Comparison of ENCODE assay signal across 8 mouse cellular contexts in the genomic region with DNA sequence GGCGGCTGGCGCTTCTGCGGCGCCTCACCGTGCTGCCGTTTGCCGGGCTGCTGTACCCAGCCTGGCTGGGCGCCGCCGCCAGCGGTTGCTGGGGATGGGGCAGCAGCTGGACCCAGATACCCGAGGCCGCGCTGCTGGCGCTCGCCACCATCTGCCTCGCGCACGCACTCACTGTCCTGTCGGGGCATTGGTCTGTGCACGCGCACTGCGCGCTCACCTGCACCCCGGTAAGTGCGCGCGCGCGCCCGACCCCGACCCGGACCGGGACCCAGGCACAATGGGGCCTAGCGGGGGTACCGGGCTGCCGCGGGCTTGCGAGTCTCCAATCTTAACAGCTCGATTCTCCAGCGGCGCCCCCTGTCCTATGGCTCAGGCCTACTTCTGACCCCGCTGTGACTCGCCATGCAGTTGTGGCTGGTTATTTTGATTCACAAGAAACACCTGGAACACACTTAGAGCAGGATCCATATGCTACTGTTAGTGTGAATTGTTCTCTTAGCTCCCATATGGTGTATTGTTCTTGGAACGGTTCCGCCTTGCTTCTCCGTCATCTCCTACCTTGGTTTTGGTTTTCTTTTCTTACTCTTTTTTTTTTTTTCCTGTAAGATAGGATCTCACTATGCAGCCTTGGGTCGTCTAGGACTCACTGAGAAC. TPM values are rescaled to one million over a fixed set of nuclear protein-coding genes. Genes with fewer than 3 reads are reported as not detected.
DNase-seq lines count a peak whose midpoint lies in the region; ATAC-seq and TF ChIP-seq lines count a peak whose summit lies in the region.

No protein-coding gene starts in this region.

- no peaks in the 10 kb centered on the region for H3K9me3 ChIP-seq in forebrain, embryonic 16.5 days (ENCODE audit: control insufficient read depth, low read length)
- H3K9me3 ChIP-seq in stomach, postnatal 0 days (ENCODE audit: control insufficient read depth, low read length), result no peaks in the 10 kb centered on the region

- peaks cover 17% of the 10 kb centered on the region for H3K4me1 ChIP-seq in forebrain, embryonic 16.5 days (replicated peaks; ENCODE audit: control insufficient read depth, insufficient read depth, low read length)
- H3K4me1 ChIP-seq in stomach, postnatal 0 days (replicated peaks; ENCODE audit: control insufficient read depth, insufficient read depth), result no peaks in the 10 kb centered on the region

- ATAC-seq in forebrain, embryonic 16.5 days, result peak; percentile 73
- ATAC-seq in megakaryocyte-erythroid progenitor cell, adult 5-6 weeks (replicated peaks; ENCODE audit: low FRiP score, low TSS enrichment, poor library complexity, severe bottlenecking), result 0 out of 2 replicates have a peak, but pooled peaks have one; percentile 16
- ATAC-seq in stomach, postnatal 0 days (ENCODE audit: low FRiP score, low TSS enrichment), result peak; percentile 66

- peak overlapping the region; percentile 84 for H3K9ac ChIP-seq in forebrain, embryonic 16.5 days (replicated peaks; ENCODE audit: low read depth, low read length)
- peak overlapping the region; percentile 94 for H3K9ac ChIP-seq in stomach, postnatal 0 days (ENCODE audit: low read length)

- TF ChIP-seq CTCF in stomach, postnatal 0 days (IDR thresholded peaks at IDR 0.05; ENCODE audit: low read depth), result no peak

- H3K36me3 ChIP-seq in forebrain, embryonic 16.5 days (ENCODE audit: control insufficient read depth, insufficient read depth), result peaks cover 1% of the 10 kb centered on the region
- peaks cover 13% of the 10 kb centered on the region for H3K36me3 ChIP-seq in stomach, postnatal 0 days (ENCODE audit: control insufficient read depth, insufficient read depth, low read length)

- peak overlapping the region; percentile 52 for H3K27ac ChIP-seq in forebrain, embryonic 16.5 days (ENCODE audit: low read length)
- peak overlapping the region; percentile 83 for H3K27ac ChIP-seq in stomach, postnatal 0 days (replicated peaks)

- under 1% methylated on average over 48 of the region's 48 CpGs for WGBS in forebrain, embryonic 16.5 days
- 1% methylated on average over 46 of the region's 48 CpGs for WGBS in stomach, postnatal 0 days

- no peak for TF ChIP-seq EP300 in stomach, postnatal 0 days (optimal IDR thresholded peaks at IDR 0.05)

- H3K27me3 ChIP-seq in forebrain, embryonic 16.5 days (replicated peaks; ENCODE audit: control insufficient read depth, insufficient read depth, low read length), result no peaks in the 10 kb centered on the region
- H3K27me3 ChIP-seq in stomach, postnatal 0 days (ENCODE audit: control insufficient read depth, insufficient read depth, low read length), result no peaks in the 10 kb centered on the region

- peak overlapping the region; percentile 82 for H3K4me2 ChIP-seq in forebrain, embryonic 16.5 days (ENCODE audit: low read length)
- peak overlapping the region; percentile 87 for H3K4me2 ChIP-seq in stomach, postnatal 0 days (replicated peaks; ENCODE audit: low read depth)

- peak overlapping the region; percentile 79 for H3K4me3 ChIP-seq in forebrain, embryonic 16.5 days (replicated peaks; ENCODE audit: low read length)
- H3K4me3 ChIP-seq in stomach, postnatal 0 days (ENCODE audit: low read depth, low read length), result peak overlapping the region; percentile 100

- DNase-seq in adrenal gland, postnatal 14 days, result peak; percentile 67
- no peak for DNase-seq in adrenal gland, adult 8-10 months
- DNase-seq in 3T3-L1 (ENCODE audit: low read depth, low spot score), result peak; percentile 46
- peak; percentile 37 for DNase-seq in c-Kit-positive CD71-positive TER-119-positive erythroid progenitor cells, embryonic 14.5 days (ENCODE audit: low spot score)
- DNase-seq in kidney, postnatal 25 days, result peak; percentile 40 to 73
- DNase-seq in stomach, postnatal 0 days (ENCODE audit: low spot score), result peak; percentile 60

RNA-seq across cellular contexts. Expression of a gene that starts 0.6 kb away (rescaled TPM):
- total RNA-seq in adrenal gland, postnatal 14 days (2021), result 21.6 and 26.2 TPM in 2 replicates
- total RNA-seq in adrenal gland, adult 8-10 months (2022), result 10 to 100 TPM; 22.8 to 34.3 (median 28.7) TPM
- polyA plus RNA-seq in forebrain, embryonic 16.5 days (2015; fragmentation: Nextera tagmentation; extraction: Ambion mirVana), result 48.5 and 51.0 TPM in 2 replicates
- 26.3 and 29.8 TPM in 2 replicates for total RNA-seq in megakaryocyte-erythroid progenitor cell, adult 5-6 weeks (2014; fragmentation: Nextera tagmentation)
- 23.4 and 25.7 TPM in 2 replicates for total RNA-seq in megakaryocyte-erythroid progenitor cell, adult 5-6 weeks (2017)
- 8.4 and 9.0 TPM in 2 replicates for polyA plus RNA-seq in stomach, postnatal 0 days (2015; fragmentation: Nextera tagmentation; extraction: Ambion mirVana)

RNA-seq across cellular contexts. Expression of a gene that starts 0.6 kb away (rescaled TPM):
- total RNA-seq in adrenal gland, postnatal 14 days (2021), result 34.8 and 36.3 TPM in 2 replicates
- total RNA-seq in adrenal gland, adult 8-10 months (2022), result 10 to 100 TPM; 38.4 to 44.3 (median 40.4) TPM
- polyA plus RNA-seq in forebrain, embryonic 16.5 days (2015; fragmentation: Nextera tagmentation; extraction: Ambion mirVana), result 57.1 and 58.0 TPM in 2 replicates
- total RNA-seq in megakaryocyte-erythroid progenitor cell, adult 5-6 weeks (2014; fragmentation: Nextera tagmentation), result 48.8 and 58.1 TPM in 2 replicates
- total RNA-seq in megakaryocyte-erythroid progenitor cell, adult 5-6 weeks (2017), result 13.7 and 23.2 TPM in 2 replicates
- polyA plus RNA-seq in stomach, postnatal 0 days (2015; fragmentation: Nextera tagmentation; extraction: Ambion mirVana), result 19.4 and 21.5 TPM in 2 replicates

RNA-seq across cellular contexts. Expression of a gene that starts 16.9 kb away (rescaled TPM):
- total RNA-seq in adrenal gland, postnatal 14 days (2021), result 0.63 and 4.2 TPM in 2 replicates
- 1 to 10 TPM in 3 of 4 experiments, under 1 TPM in 1; 0.52 to 3.2 (median 2.6) TPM for total RNA-seq in adrenal gland, adult 8-10 months (2022)
- 0.35 and 0.97 TPM in 2 replicates for polyA plus RNA-seq in forebrain, embryonic 16.5 days (2015; fragmentation: Nextera tagmentation; extraction: Ambion mirVana)
- 1.3 TPM in 1 of 2 replicates, not detected in the other for total RNA-seq in megakaryocyte-erythroid progenitor cell, adult 5-6 weeks (2014; fragmentation: Nextera tagmentation)
- not detected in 2 replicates for total RNA-seq in megakaryocyte-erythroid progenitor cell, adult 5-6 weeks (2017)
- polyA plus RNA-seq in stomach, postnatal 0 days (2015; fragmentation: Nextera tagmentation; extraction: Ambion mirVana), result 0.34 and 0.39 TPM in 2 replicates

RNA-seq across cellular contexts. Expression of a gene that starts 16.9 kb away (rescaled TPM):
- 9.1 and 19.4 TPM in 2 replicates for total RNA-seq in adrenal gland, postnatal 14 days (2021)
- total RNA-seq in adrenal gland, adult 8-10 months (2022), result 10 to 100 TPM; 14.3 to 23.7 (median 18.9) TPM
- polyA plus RNA-seq in forebrain, embryonic 16.5 days (2015; fragmentation: Nextera tagmentation; extraction: Ambion mirVana), result 40.0 and 51.7 TPM in 2 replicates
- 15.1 and 65.6 TPM in 2 replicates for total RNA-seq in megakaryocyte-erythroid progenitor cell, adult 5-6 weeks (2014; fragmentation: Nextera tagmentation)
- total RNA-seq in megakaryocyte-erythroid progenitor cell, adult 5-6 weeks (2017), result 7.6 and 28.5 TPM in 2 replicates
- 5.8 and 6.0 TPM in 2 replicates for polyA plus RNA-seq in stomach, postnatal 0 days (2015; fragmentation: Nextera tagmentation; extraction: Ambion mirVana)

RNA-seq across cellular contexts. Expression of a gene that starts 30.7 kb away (rescaled TPM):
- 1.1 and 1.3 TPM in 2 replicates for total RNA-seq in adrenal gland, postnatal 14 days (2021)
- total RNA-seq in adrenal gland, adult 8-10 months (2022), result 1 to 10 TPM; 2.4 to 4.8 (median 3.6) TPM
- polyA plus RNA-seq in forebrain, embryonic 16.5 days (2015; fragmentation: Nextera tagmentation; extraction: Ambion mirVana), result 0.73 and 0.84 TPM in 2 replicates
- total RNA-seq in megakaryocyte-erythroid progenitor cell, adult 5-6 weeks (2014; fragmentation: Nextera tagmentation), result 2.1 and 2.4 TPM in 2 replicates
- 0.28 and 0.38 TPM in 2 replicates for total RNA-seq in megakaryocyte-erythroid progenitor cell, adult 5-6 weeks (2017)
- polyA plus RNA-seq in stomach, postnatal 0 days (2015; fragmentation: Nextera tagmentation; extraction: Ambion mirVana), result 0.24 and 0.28 TPM in 2 replicates

Comparison
In these comparisons a context has a peak if more than half of its experiments do, and no peak if none do; other contexts are left out.
1. ATAC-seq: peak in every context shown above with its lines; median percentile 73 in forebrain, embryonic 16.5 days; 66 in stomach, postnatal 0 days; 16 in megakaryocyte-erythroid progenitor cell, adult 5-6 weeks.